Mouse (Mus musculus) left cerebral cortex, postnatal 25 days (tissue): ENCODE data around the gene Cadm2. TPM values are rescaled to one million over a fixed set of nuclear protein-coding genes. Genes with fewer than 3 reads are reported as not detected.
A peak's percentile ranks its signal among the peaks of the same experiment; 100 is the strongest.

Experiments used
- DNase-seq, 2 experiments: peaks; one replicate each; pipeline ENCODE4 v3.0.0; 2022; ENCODE audit warnings: low spot score in 2 of 2, mixed read lengths in 1 of 2
- intact Hi-C: fragments of 180-260 bp; cut with DNase I; formaldehyde crosslinking; loops from one replicate; pipeline ENCODE4 v1.15.1; 2025
- total RNA-seq, 2 experiments: library from RNA; stranded (reverse); gene quantifications; 2 replicates each; pipeline ENCODE4 v1.2.3; 2021

Cadm2 gene
- total RNA-seq, 2 experiments from 2014 or later, result 251 to 259 TPM

GRCm38 (mm10) chr16:66997461-66997860, 623.2 kb downstream of the Cadm2 start:
- DNase-seq, result no peak
- intact Hi-C loops, result no loop called here

GRCm38 (mm10) chr16:66987741-66988140, 633.0 kb downstream of the Cadm2 start:
- intact Hi-C loops, result no loop called here
- no peak for DNase-seq

GRCm38 (mm10) chr16:66986879-66987278, 633.8 kb downstream of the Cadm2 start:
- intact Hi-C loops, result no loop called here
- peak in 1 of 2 experiments; percentile 36 for DNase-seq

- no peak for DNase-seq
- intact Hi-C loops, result no loop called here
Measured at GRCm38 (mm10) chr16:66970912-66971311, 649.8 kb downstream of the Cadm2 start.

- intact Hi-C loops, result no loop called here
- peak in 1 of 2 experiments; percentile 55 for DNase-seq
Measured at GRCm38 (mm10) chr16:66969520-66970144, 651.1 kb downstream of the Cadm2 start.

- no peak for DNase-seq
- intact Hi-C loops, result no loop called here
Measured at GRCm38 (mm10) chr16:66968336-66968735, 652.4 kb downstream of the Cadm2 start.

- intact Hi-C loops, result no loop called here
- no peak for DNase-seq
Measured at GRCm38 (mm10) chr16:66967686-66968085, 653.0 kb downstream of the Cadm2 start.

GRCm38 (mm10) chr16:66959146-66959545, 661.6 kb downstream of the Cadm2 start:
- intact Hi-C loops, result no loop called here
- DNase-seq, result no peak

- intact Hi-C loops, result no loop called here
- DNase-seq, result no peak
Measured at GRCm38 (mm10) chr16:66955876-66956275, 664.8 kb downstream of the Cadm2 start.

- DNase-seq, result no peak
- intact Hi-C loops, result no loop called here
Measured at GRCm38 (mm10) chr16:66936332-66936731, 684.4 kb downstream of the Cadm2 start.

- intact Hi-C loops, result no loop called here
- no peak for DNase-seq
Measured at GRCm38 (mm10) chr16:66925517-66925916, 695.2 kb downstream of the Cadm2 start.

GRCm38 (mm10) chr16:66922753-66923152, 698.0 kb downstream of the Cadm2 start:
- intact Hi-C loops, result no loop called here
- no peak for DNase-seq

- intact Hi-C loops, result no loop called here
- DNase-seq, result no peak
Measured at GRCm38 (mm10) chr16:66921414-66921915, 699.2 kb downstream of the Cadm2 start.

GRCm38 (mm10) chr16:66919889-66920402, 700.8 kb downstream of the Cadm2 start:
- DNase-seq, result no peak
- intact Hi-C loops, result no loop called here

- no peak for DNase-seq
- intact Hi-C loops, result no loop called here
Measured at GRCm38 (mm10) chr16:66901801-66902200, 718.9 kb downstream of the Cadm2 start.

GRCm38 (mm10) chr16:66900664-66901063, 720.0 kb downstream of the Cadm2 start:
- no peak for DNase-seq
- intact Hi-C loops, result no loop called here

GRCm38 (mm10) chr16:66892359-66892758, 728.3 kb downstream of the Cadm2 start:
- DNase-seq, result no peak
- intact Hi-C loops, result no loop called here

GRCm38 (mm10) chr16:66891559-66892247, 729.0 kb downstream of the Cadm2 start:
- intact Hi-C loops, result no loop called here
- no peak for DNase-seq

- intact Hi-C loops, result no loop called here
- peak in 1 of 2 experiments; percentile 52 for DNase-seq
Measured at GRCm38 (mm10) chr16:66889907-66890306, 730.8 kb downstream of the Cadm2 start.

GRCm38 (mm10) chr16:66882597-66882996, 738.1 kb downstream of the Cadm2 start:
- no peak for DNase-seq
- intact Hi-C loops, result no loop called here

GRCm38 (mm10) chr16:66871201-66871600, 749.5 kb downstream of the Cadm2 start:
- intact Hi-C loops, result no loop called here
- no peak for DNase-seq
